Mouse (Mus musculus): ENCODE measurements around the gene Vmn1r2. TPM values are rescaled to one million over a fixed set of nuclear protein-coding genes. Genes with fewer than 3 reads are reported as not detected.
"Not testable (repeated sequence)": the region's sequence is repeated elsewhere in the genome, so short reads cannot be mapped to it uniquely, and the experiment has no call there.

Gene Vmn1r2
- not detected in 2 replicates for polyA plus RNA-seq (2012; rRNA removed)

- not testable (repeated sequence) for H3K36me3 ChIP-seq (ENCODE audit: control insufficient read depth, insufficient read depth, low read length); H3K27me3 ChIP-seq (ENCODE audit: control insufficient read depth, insufficient read depth, low read length); H3K4me3 ChIP-seq (ENCODE audit: low read depth, low read length); H3K27ac ChIP-seq (ENCODE audit: insufficient read depth, low read depth, low read length); H3K4me1 ChIP-seq (ENCODE audit: control insufficient read depth, insufficient read depth, insufficient read length, low read length)
- no CpG with 5 or more reads among the region's 1 CpGs for WGBS
Observed at GRCm38 (mm10) chr4:3167020-3167419, at the start of gene Vmn1r2. Gene Vmn1r2 (plus strand): TSS chr4:3167320.

GRCm38 (mm10) chr4:3147926-3148325 lies 19.2 kb upstream of the Vmn1r2 start:
- not testable (repeated sequence) for H3K27ac ChIP-seq (ENCODE audit: insufficient read depth, low read depth, low read length); H3K27me3 ChIP-seq (ENCODE audit: control insufficient read depth, insufficient read depth, low read length); H3K4me1 ChIP-seq (ENCODE audit: control insufficient read depth, insufficient read depth, insufficient read length, low read length); H3K36me3 ChIP-seq (ENCODE audit: control insufficient read depth, insufficient read depth, low read length); H3K4me3 ChIP-seq (ENCODE audit: low read depth, low read length)
- WGBS, result 0% methylated on average over 2 of the region's 3 CpGs

DNA sequence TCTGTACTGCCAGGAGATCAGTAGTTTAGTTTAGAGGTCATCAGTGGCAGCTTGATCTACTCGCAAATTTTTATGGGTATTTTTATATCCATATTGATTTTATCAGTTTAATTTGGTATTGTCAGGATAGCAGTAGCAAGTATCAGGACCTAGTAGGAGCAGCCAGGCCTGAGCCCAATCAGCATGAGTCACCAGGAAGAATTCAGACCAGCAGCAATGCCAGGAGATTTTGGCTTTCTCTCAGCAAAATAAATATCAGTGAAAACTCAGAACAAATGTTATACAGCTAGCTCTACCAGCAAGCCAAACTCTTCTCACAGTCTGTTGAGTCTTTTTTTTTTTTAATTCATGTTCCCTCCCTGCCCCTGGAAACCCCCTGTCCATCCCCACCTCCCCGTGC lies 13.8 kb upstream of the Vmn1r2 start:
- H3K4me1 ChIP-seq (ENCODE audit: control insufficient read depth, insufficient read depth, insufficient read length, low read length); H3K36me3 ChIP-seq (ENCODE audit: control insufficient read depth, insufficient read depth, low read length); H3K27me3 ChIP-seq (ENCODE audit: control insufficient read depth, insufficient read depth, low read length); H3K4me3 ChIP-seq (ENCODE audit: low read depth, low read length); H3K27ac ChIP-seq (ENCODE audit: insufficient read depth, low read depth, low read length): not testable (repeated sequence)
- WGBS, result 40% methylated on average over 2 of the region's 2 CpGs

GRCm38 (mm10) chr4:3164429-3164828 lies 2.7 kb upstream of the Vmn1r2 start:
- not testable (repeated sequence) for H3K4me3 ChIP-seq (ENCODE audit: low read depth, low read length); H3K27ac ChIP-seq (ENCODE audit: insufficient read depth, low read depth, low read length); H3K4me1 ChIP-seq (ENCODE audit: control insufficient read depth, insufficient read depth, insufficient read length, low read length); H3K36me3 ChIP-seq (ENCODE audit: control insufficient read depth, insufficient read depth, low read length); H3K27me3 ChIP-seq (ENCODE audit: control insufficient read depth, insufficient read depth, low read length)

- Histone ChIP-seq H3K27ac (ENCODE audit: insufficient read depth, low read depth, low read length) (no peak overlapping the region), H3K27me3 (ENCODE audit: control insufficient read depth, insufficient read depth, low read length) (no peaks in the 10 kb centered on the region), H3K4me3 (ENCODE audit: low read depth, low read length) (no peak overlapping the region), H3K36me3 (ENCODE audit: control insufficient read depth, insufficient read depth, low read length) (no peaks in the 10 kb centered on the region), H3K4me1 (ENCODE audit: control insufficient read depth, insufficient read depth, insufficient read length, low read length) (no peaks in the 10 kb centered on the region)
- 92% methylated on average over 4 of the region's 4 CpGs for WGBS
- TF ChIP-seq POLR2A (IDR thresholded peaks at IDR 0.05; ENCODE audit: low read depth, low read length) (no peak), CTCF (IDR thresholded peaks at IDR 0.05; ENCODE audit: extremely low read depth, insufficient read length, insufficient replicate concordance, low read depth, low read length) (no peak)
Observed at GRCm38 (mm10) chr4:3165046-3165445, 2.1 kb upstream of the Vmn1r2 start.

DNA sequence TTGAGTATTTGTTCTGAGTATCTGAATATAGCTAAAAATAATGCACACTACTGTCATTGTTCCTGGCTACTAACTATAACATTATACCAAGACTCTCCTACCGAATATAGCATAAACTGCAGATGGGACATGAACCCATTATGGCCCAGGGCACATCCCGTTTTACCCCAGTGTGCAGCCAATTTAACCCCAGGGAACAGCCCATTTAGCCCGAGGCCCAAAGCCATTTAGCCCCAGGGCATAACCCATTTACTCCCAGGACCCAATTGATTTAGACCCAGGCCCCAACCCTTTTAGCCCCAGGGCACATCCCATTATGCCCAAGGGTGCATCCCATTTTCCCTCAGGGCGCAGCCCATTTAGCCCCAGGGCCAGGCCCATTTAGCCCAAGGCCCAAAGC lies 7.5 kb downstream of the Vmn1r2 start:
- H3K27ac ChIP-seq (ENCODE audit: insufficient read depth, low read depth, low read length); H3K36me3 ChIP-seq (ENCODE audit: control insufficient read depth, insufficient read depth, low read length); H3K4me1 ChIP-seq (ENCODE audit: control insufficient read depth, insufficient read depth, insufficient read length, low read length); H3K4me3 ChIP-seq (ENCODE audit: low read depth, low read length); H3K27me3 ChIP-seq (ENCODE audit: control insufficient read depth, insufficient read depth, low read length): not testable (repeated sequence)
- 80% methylated on average over 4 of the region's 4 CpGs for WGBS

DNA sequence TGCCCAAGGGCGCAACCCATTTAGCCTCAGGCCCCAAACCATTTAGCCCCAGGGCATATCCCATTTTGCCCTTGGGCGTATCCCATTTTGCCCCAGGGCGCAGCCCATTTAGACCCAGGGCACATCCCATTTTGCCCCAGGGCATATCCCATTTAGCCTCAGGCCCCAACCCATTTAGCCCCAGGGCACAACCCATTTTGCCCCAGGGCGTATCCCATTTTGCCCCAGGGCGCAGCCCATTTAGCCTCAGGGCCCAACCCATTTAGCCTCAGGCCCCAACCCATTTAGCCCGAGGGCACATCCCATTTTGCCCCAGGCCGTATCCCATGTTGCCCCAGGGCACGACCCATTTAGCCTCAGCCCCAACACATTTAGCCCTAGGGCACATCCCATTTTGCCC lies 8.6 kb downstream of the Vmn1r2 start:
- H3K36me3 ChIP-seq (ENCODE audit: control insufficient read depth, insufficient read depth, low read length); H3K4me1 ChIP-seq (ENCODE audit: control insufficient read depth, insufficient read depth, insufficient read length, low read length); H3K27ac ChIP-seq (ENCODE audit: insufficient read depth, low read depth, low read length); H3K27me3 ChIP-seq (ENCODE audit: control insufficient read depth, insufficient read depth, low read length); H3K4me3 ChIP-seq (ENCODE audit: low read depth, low read length): not testable (repeated sequence)
- 86% methylated on average over 7 of the region's 8 CpGs for WGBS

GRCm38 (mm10) chr4:3176195-3176594 lies 9.1 kb downstream of the Vmn1r2 start:
- 92% methylated on average over 6 of the region's 6 CpGs for WGBS
- H3K27ac ChIP-seq (ENCODE audit: insufficient read depth, low read depth, low read length); H3K36me3 ChIP-seq (ENCODE audit: control insufficient read depth, insufficient read depth, low read length); H3K27me3 ChIP-seq (ENCODE audit: control insufficient read depth, insufficient read depth, low read length); H3K4me3 ChIP-seq (ENCODE audit: low read depth, low read length); H3K4me1 ChIP-seq (ENCODE audit: control insufficient read depth, insufficient read depth, insufficient read length, low read length): not testable (repeated sequence)

DNA sequence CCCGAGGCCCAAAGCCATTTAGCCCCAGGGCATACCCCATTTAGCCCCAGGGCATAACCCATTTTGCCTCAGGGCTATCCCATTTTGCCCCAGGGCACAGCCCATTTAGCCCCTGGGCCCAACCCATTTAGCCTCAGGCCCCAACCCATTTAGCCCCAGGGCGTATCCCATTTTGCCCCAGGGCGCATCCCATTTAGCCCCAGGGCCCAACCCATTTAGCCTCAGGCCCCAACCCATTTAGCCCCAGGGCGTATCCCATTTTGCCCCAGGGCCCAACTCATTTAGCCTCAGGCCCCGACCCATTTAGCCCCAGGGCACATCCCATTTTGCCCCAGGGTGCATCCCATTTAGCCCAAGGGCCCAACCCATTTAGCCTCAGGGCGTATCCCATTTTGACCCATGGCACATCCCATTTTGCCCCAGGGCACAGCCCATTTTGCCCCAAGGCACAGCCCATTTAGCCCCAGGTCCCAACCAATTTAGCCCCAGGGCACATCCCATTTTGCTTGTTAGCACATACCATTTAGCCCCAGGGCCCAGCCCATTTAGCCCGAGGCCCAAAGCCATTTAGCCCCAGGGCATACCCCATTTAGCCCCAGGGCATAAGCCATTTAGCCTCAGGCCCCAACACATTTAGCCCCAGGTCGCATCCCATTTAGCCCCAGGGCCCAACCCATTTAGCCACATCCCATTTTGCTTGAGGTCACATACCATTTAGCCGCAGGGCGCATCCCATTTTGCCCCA lies 9.8 kb downstream of the Vmn1r2 start:
- H3K36me3 ChIP-seq (ENCODE audit: control insufficient read depth, insufficient read depth, low read length); H3K27me3 ChIP-seq (ENCODE audit: control insufficient read depth, insufficient read depth, low read length); H3K27ac ChIP-seq (ENCODE audit: insufficient read depth, low read depth, low read length); H3K4me3 ChIP-seq (ENCODE audit: low read depth, low read length); H3K4me1 ChIP-seq (ENCODE audit: control insufficient read depth, insufficient read depth, insufficient read length, low read length): not testable (repeated sequence)
- 86% methylated on average over 10 of the region's 10 CpGs for WGBS

- H3K27ac ChIP-seq (ENCODE audit: insufficient read depth, low read depth, low read length), result not testable (repeated sequence)
Observed at GRCm38 (mm10) chr4:3185258-3185657, 18.1 kb downstream of the Vmn1r2 start, which contains the start of gene Vmn1r3. Gene Vmn1r3 (minus strand): TSS chr4:3185358.

GRCm38 (mm10) chr4:3209643-3210217 lies 42.6 kb downstream of the Vmn1r2 start:
- H3K4me1 ChIP-seq (ENCODE audit: control insufficient read depth, insufficient read depth, insufficient read length, low read length); H3K4me3 ChIP-seq (ENCODE audit: low read depth, low read length); H3K36me3 ChIP-seq (ENCODE audit: control insufficient read depth, insufficient read depth, low read length); H3K27ac ChIP-seq (ENCODE audit: insufficient read depth, low read depth, low read length); H3K27me3 ChIP-seq (ENCODE audit: control insufficient read depth, insufficient read depth, low read length): not testable (repeated sequence)
- 7% methylated on average over 1 of the region's 1 CpGs for WGBS

More at GRCm38 (mm10) chr4:3185258-3185657, 18.1 kb downstream of the Vmn1r2 start, which contains the start of gene Vmn1r3:
- WGBS, result 81% methylated on average over 1 of the region's 1 CpGs
- not testable (repeated sequence) for H3K27me3 ChIP-seq (ENCODE audit: control insufficient read depth, insufficient read depth, low read length); H3K4me1 ChIP-seq (ENCODE audit: control insufficient read depth, insufficient read depth, insufficient read length, low read length); H3K36me3 ChIP-seq (ENCODE audit: control insufficient read depth, insufficient read depth, low read length); H3K4me3 ChIP-seq (ENCODE audit: low read depth, low read length)
